Mouse (Mus musculus) liver, adult 2 months (tissue): ENCODE data around the gene Gm14862.

Experiments
- CTCF ChIP-seq: fragments of 200-500 bp; IDR thresholded peaks from 2 replicates; pipeline ENCODE4 v1.5.1; 2011; ENCODE audit warnings: low read depth, low read length, control low read depth
- POLR2A ChIP-seq: fragments of 200-500 bp; IDR thresholded peaks from 2 replicates; pipeline ENCODE4 v1.6.1; 2011; ENCODE audit warnings: low read length, control low read depth; ENCODE audit not compliant: insufficient read depth; ENCODE audit errors: extremely low read depth

- TF ChIP-seq CTCF (no peak), POLR2A (no peak)
Observed at GRCm38 (mm10) chrX:9248911-9249310, 7.8 kb downstream of the Gm14862 start.
